Mouse (Mus musculus) forebrain, embryonic 12.5 days (tissue): ENCODE results near the gene March1. TPM values are rescaled to one million over a fixed set of nuclear protein-coding genes. Genes with fewer than 3 reads are reported as not detected.
"Not testable (repeated sequence)": the region's sequence is repeated elsewhere in the genome, so short reads cannot be mapped to it uniquely, and the experiment has no call there.

Experiments used
- ATAC-seq: fragments of 200-750 bp; cut with Nextera tagmentation; 2 replicates; pipeline ENCODE4 v1.8.0; 2017; ENCODE audit warnings: moderate TSS enrichment; ENCODE audit not compliant: low FRiP score
- H3K27ac ChIP-seq: fragments of 300-500 bp; sonication (generic); 2 replicates; pipeline ENCODE4 v1.5.1; 2016; ENCODE audit warnings: mild to moderate bottlenecking
- H3K27me3 ChIP-seq: fragments of 300-500 bp; sonication (generic); 2 replicates; pipeline ENCODE4 v1.6.1; 2016; ENCODE audit warnings: mild to moderate bottlenecking
- H3K36me3 ChIP-seq: fragments of 300-500 bp; sonication (generic); replicated peaks from 2 replicates; pipeline ENCODE4 v1.6.1; 2016; ENCODE audit warnings: mild to moderate bottlenecking
- H3K4me1 ChIP-seq: fragments of 300-500 bp; sonication (generic); 2 replicates; pipeline ENCODE4 v1.6.1; 2016
- H3K4me2 ChIP-seq: fragments of 300-500 bp; sonication (generic); 2 replicates; pipeline ENCODE4 v1.6.1; 2016; ENCODE audit warnings: mild to moderate bottlenecking, moderate library complexity
- H3K4me3 ChIP-seq: fragments of 300-500 bp; sonication (generic); replicated peaks from 2 replicates; pipeline ENCODE4 v1.5.1; 2016; ENCODE audit warnings: mild to moderate bottlenecking
- H3K9ac ChIP-seq: fragments of 300-500 bp; sonication (generic); 2 replicates; pipeline ENCODE4 v1.6.1; 2016; ENCODE audit warnings: mild to moderate bottlenecking
- H3K9me3 ChIP-seq: fragments of 300-500 bp; sonication (generic); 2 replicates; pipeline ENCODE4 v1.6.1; 2016
- WGBS: fragments of 180-500 bp; shearing (Covaris S2); methylation state at CpG from one replicate; pipeline ENCODE4 v1.1.7; 2016; 5-methylcytosine and 5-hydroxymethylcytosine counted together
- polyA plus RNA-seq: library from polyadenylated mRNA; unstranded; fragments of >200 nt; fragmentation: Nextera tagmentation; extraction: Ambion mirVana; gene quantifications from 2 replicates; pipeline ENCODE4 v1.2.1, GENCODE M21; 2016

The March1 gene
- polyA plus RNA-seq, 1 experiment from 2014 or later, result 10.1 TPM

GRCm38 (mm10) chr8:66405796-66406195, 788.1 kb downstream of the March1 start:
- H3K36me3 ChIP-seq, ATAC-seq: not testable (repeated sequence)
- 85% methylated on average over 4 of the region's 4 CpGs for WGBS

GRCm38 (mm10) chr8:66406596-66407361, 789.1 kb downstream of the March1 start:
- ATAC-seq, result no peak
- Histone ChIP-seq H3K36me3 (no peaks in the 10 kb centered on the region), H3K4me3 (no peak overlapping the region), H3K27ac (no peak overlapping the region), H3K9me3 (no peaks in the 10 kb centered on the region), H3K9ac (no peak overlapping the region), H3K4me2 (no peak overlapping the region), H3K4me1 (no peaks in the 10 kb centered on the region), H3K27me3 (no peaks in the 10 kb centered on the region)
- 88% methylated on average over 6 of the region's 6 CpGs for WGBS

More at GRCm38 (mm10) chr8:66405796-66406195, 788.1 kb downstream of the March1 start:
- H3K27me3 ChIP-seq, H3K4me3 ChIP-seq, H3K4me2 ChIP-seq, H3K9ac ChIP-seq, H3K4me1 ChIP-seq, H3K9me3 ChIP-seq, H3K27ac ChIP-seq: not testable (repeated sequence)

GRCm38 (mm10) chr8:66410080-66410615, 792.4 kb downstream of the March1 start:
- no peak overlapping the region for H3K4me2 ChIP-seq
- no peak for ATAC-seq
- no peaks in the 10 kb centered on the region for H3K9me3 ChIP-seq
- no peak overlapping the region for H3K9ac ChIP-seq
- 81% methylated on average over 9 of the region's 9 CpGs for WGBS
- no peaks in the 10 kb centered on the region for H3K36me3 ChIP-seq
- H3K4me1 ChIP-seq, result no peaks in the 10 kb centered on the region
- no peak overlapping the region for H3K27ac ChIP-seq
- H3K27me3 ChIP-seq, result no peaks in the 10 kb centered on the region
- H3K4me3 ChIP-seq, result no peak overlapping the region

- H3K27me3 ChIP-seq, result no peaks in the 10 kb centered on the region
- 71% methylated on average over 2 of the region's 2 CpGs for WGBS
Measured at GRCm38 (mm10) chr8:66413101-66413500, 795.4 kb downstream of the March1 start.

GRCm38 (mm10) chr8:66415234-66415633, 797.5 kb downstream of the March1 start:
- Histone ChIP-seq H3K9ac (no peak overlapping the region), H3K36me3 (no peaks in the 10 kb centered on the region), H3K4me3 (no peak overlapping the region), H3K9me3 (no peaks in the 10 kb centered on the region), H3K4me1 (no peaks in the 10 kb centered on the region), H3K27me3 (no peaks in the 10 kb centered on the region), H3K27ac (no peak overlapping the region), H3K4me2 (no peak overlapping the region)
- WGBS, result 86% methylated on average over 2 of the region's 2 CpGs
- no peak for ATAC-seq

More at GRCm38 (mm10) chr8:66413101-66413500, 795.4 kb downstream of the March1 start:
- H3K9me3 ChIP-seq, result no peaks in the 10 kb centered on the region
- no peak for ATAC-seq
- no peaks in the 10 kb centered on the region for H3K4me1 ChIP-seq
- no peak overlapping the region for H3K4me3 ChIP-seq
- no peak overlapping the region for H3K27ac ChIP-seq
- H3K36me3 ChIP-seq, result no peaks in the 10 kb centered on the region
- no peak overlapping the region for H3K9ac ChIP-seq
- no peak overlapping the region for H3K4me2 ChIP-seq

- H3K27ac ChIP-seq, result not testable (repeated sequence)
Measured at GRCm38 (mm10) chr8:66417591-66417990, 799.9 kb downstream of the March1 start.

GRCm38 (mm10) chr8:66430639-66431038, 812.9 kb downstream of the March1 start:
- Histone ChIP-seq H3K9me3 (no peaks in the 10 kb centered on the region), H3K4me2 (no peak overlapping the region), H3K9ac (no peak overlapping the region), H3K4me1 (no peaks in the 10 kb centered on the region), H3K4me3 (no peak overlapping the region), H3K36me3 (no peaks in the 10 kb centered on the region), H3K27me3 (no peaks in the 10 kb centered on the region), H3K27ac (no peak overlapping the region)
- no peak for ATAC-seq
- 85% methylated on average over 2 of the region's 2 CpGs for WGBS

More at GRCm38 (mm10) chr8:66417591-66417990, 799.9 kb downstream of the March1 start:
- ATAC-seq, H3K9me3 ChIP-seq, H3K4me1 ChIP-seq, H3K27me3 ChIP-seq, H3K9ac ChIP-seq, H3K4me2 ChIP-seq, H3K4me3 ChIP-seq, H3K36me3 ChIP-seq: not testable (repeated sequence)
- WGBS, result 86% methylated on average over 4 of the region's 4 CpGs

GRCm38 (mm10) chr8:66433577-66433976, 815.9 kb downstream of the March1 start:
- Histone ChIP-seq H3K27ac (no peak overlapping the region), H3K9me3 (no peaks in the 10 kb centered on the region), H3K4me3 (no peak overlapping the region), H3K9ac (no peak overlapping the region), H3K4me2 (no peak overlapping the region), H3K4me1 (no peaks in the 10 kb centered on the region), H3K36me3 (no peaks in the 10 kb centered on the region), H3K27me3 (no peaks in the 10 kb centered on the region)
- no peak for ATAC-seq

- H3K9ac ChIP-seq, result no peak overlapping the region
- 98% methylated on average over 1 of the region's 1 CpGs for WGBS
- H3K4me2 ChIP-seq, result no peak overlapping the region
- H3K27ac ChIP-seq, result no peak overlapping the region
- no peaks in the 10 kb centered on the region for H3K9me3 ChIP-seq
- no peak for ATAC-seq
- H3K27me3 ChIP-seq, result no peaks in the 10 kb centered on the region
- H3K36me3 ChIP-seq, result no peaks in the 10 kb centered on the region
- no peaks in the 10 kb centered on the region for H3K4me1 ChIP-seq
- H3K4me3 ChIP-seq, result no peak overlapping the region
Measured at GRCm38 (mm10) chr8:66436804-66437203, 819.1 kb downstream of the March1 start.

GRCm38 (mm10) chr8:66437929-66438328, 820.2 kb downstream of the March1 start:
- no peak for ATAC-seq

GRCm38 (mm10) chr8:66438468-66438867, 820.8 kb downstream of the March1 start:
- ATAC-seq, result no peak
- WGBS, result 91% methylated on average over 4 of the region's 4 CpGs

More at GRCm38 (mm10) chr8:66437929-66438328, 820.2 kb downstream of the March1 start:
- Histone ChIP-seq H3K36me3 (no peaks in the 10 kb centered on the region), H3K9me3 (no peaks in the 10 kb centered on the region), H3K27me3 (no peaks in the 10 kb centered on the region), H3K27ac (no peak overlapping the region), H3K4me3 (no peak overlapping the region), H3K4me2 (no peak overlapping the region), H3K4me1 (no peaks in the 10 kb centered on the region), H3K9ac (no peak overlapping the region)
- WGBS, result 90% methylated on average over 3 of the region's 3 CpGs

GRCm38 (mm10) chr8:66441123-66441522, 823.4 kb downstream of the March1 start:
- WGBS, result 23% methylated on average over 1 of the region's 1 CpGs

More at GRCm38 (mm10) chr8:66438468-66438867, 820.8 kb downstream of the March1 start:
- no peak overlapping the region for H3K4me2 ChIP-seq
- H3K9me3 ChIP-seq, result no peaks in the 10 kb centered on the region
- no peak overlapping the region for H3K27ac ChIP-seq
- no peak overlapping the region for H3K4me3 ChIP-seq
- H3K4me1 ChIP-seq, result no peaks in the 10 kb centered on the region
- H3K27me3 ChIP-seq, result no peaks in the 10 kb centered on the region
- H3K36me3 ChIP-seq, result no peaks in the 10 kb centered on the region
- H3K9ac ChIP-seq, result no peak overlapping the region

GRCm38 (mm10) chr8:66442778-66443177, 825.1 kb downstream of the March1 start:
- Histone ChIP-seq H3K9me3 (no peaks in the 10 kb centered on the region), H3K27me3 (no peaks in the 10 kb centered on the region), H3K4me2 (no peak overlapping the region), H3K36me3 (no peaks in the 10 kb centered on the region), H3K4me3 (no peak overlapping the region), H3K27ac (no peak overlapping the region), H3K4me1 (no peaks in the 10 kb centered on the region), H3K9ac (no peak overlapping the region)
- 35% methylated on average over 1 of the region's 1 CpGs for WGBS
- ATAC-seq, result no peak

More at GRCm38 (mm10) chr8:66441123-66441522, 823.4 kb downstream of the March1 start:
- Histone ChIP-seq H3K4me2 (no peak overlapping the region), H3K9me3 (no peaks in the 10 kb centered on the region), H3K36me3 (no peaks in the 10 kb centered on the region), H3K27ac (no peak overlapping the region), H3K27me3 (no peaks in the 10 kb centered on the region), H3K4me1 (no peaks in the 10 kb centered on the region), H3K9ac (no peak overlapping the region), H3K4me3 (no peak overlapping the region)
- ATAC-seq, result 0 out of 2 replicates have a peak, but pooled peaks have one; percentile 43
